Mouse (Mus musculus): ENCODE data around the gene 1700029J07Rik. TPM values are rescaled to one million over a fixed set of nuclear protein-coding genes. Genes with fewer than 3 reads are reported as not detected.

Gene 1700029J07Rik
- polyA plus RNA-seq (2014; fragmentation: Illumina TruSeq; extraction: RNeasy Lipid Tissue Mini Kit (QIAGEN cat#74804); ENCODE audit: low read depth, low replicate concordance): 1.6 TPM

DNA sequence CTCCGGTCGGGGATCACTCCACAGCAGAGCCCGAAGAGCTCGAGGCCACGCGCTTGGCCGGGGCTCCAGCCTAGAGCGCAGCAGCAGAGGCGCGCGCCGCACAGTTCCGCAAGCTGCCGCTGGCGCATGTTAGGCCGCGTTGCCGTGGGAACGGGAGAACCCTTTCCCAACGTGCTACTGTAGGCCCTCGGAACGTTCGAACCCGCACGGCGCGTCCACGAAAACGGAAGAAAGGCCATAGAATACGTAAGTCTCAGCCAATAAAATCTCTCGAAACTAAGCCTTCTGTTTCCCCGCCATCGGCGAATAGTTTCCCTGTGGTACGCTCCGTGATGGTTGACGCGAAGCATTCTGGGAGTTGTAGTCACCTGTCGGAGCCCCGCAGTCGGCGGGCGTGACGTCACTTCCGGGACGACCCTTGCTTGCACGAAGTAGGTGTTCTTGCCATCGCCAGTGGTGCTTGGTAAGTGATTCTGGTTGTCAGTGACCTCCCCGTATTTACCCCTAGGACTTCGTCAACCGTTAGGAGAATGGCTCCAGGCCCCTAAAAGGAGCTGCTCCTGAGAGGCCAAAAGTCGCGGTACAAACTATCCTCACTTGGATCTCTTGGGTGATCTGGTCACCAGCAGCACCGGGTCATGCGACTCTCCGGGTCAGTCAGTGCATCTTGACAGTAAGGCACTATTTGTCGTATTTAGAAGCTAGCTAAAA is at the start of gene 1700029J07Rik, which contains the start of gene Ufsp2:
1700029J07Rik (minus strand) TSS at position 127 of the 711 bp plus-strand sequence.
Ufsp2 (plus strand) TSS at position 403 of the 711 bp plus-strand sequence.

DNA sequence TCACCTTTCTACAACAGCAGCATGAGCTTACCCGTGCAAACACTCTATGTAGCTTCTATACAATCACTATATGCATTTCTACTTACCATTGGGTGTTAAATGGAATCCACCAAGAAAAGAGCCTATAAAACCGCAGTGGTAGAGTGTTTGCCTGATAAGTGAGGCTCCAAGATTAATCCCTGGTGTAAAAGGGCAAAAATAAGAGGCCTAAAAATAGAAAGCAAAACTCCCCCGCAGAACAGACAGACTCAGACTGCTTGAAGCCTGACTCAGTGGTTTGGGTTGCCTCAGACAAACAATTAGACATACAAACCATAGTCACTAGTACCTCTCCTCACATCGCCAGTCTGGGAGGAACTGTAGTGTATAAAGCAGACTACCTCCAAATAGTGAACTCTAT is 30.5 kb upstream of the 1700029J07Rik start, which contains the start of gene Ankrd37:
Ankrd37 (minus strand) TSS at position 112 of the 400 bp plus-strand sequence.

DNA sequence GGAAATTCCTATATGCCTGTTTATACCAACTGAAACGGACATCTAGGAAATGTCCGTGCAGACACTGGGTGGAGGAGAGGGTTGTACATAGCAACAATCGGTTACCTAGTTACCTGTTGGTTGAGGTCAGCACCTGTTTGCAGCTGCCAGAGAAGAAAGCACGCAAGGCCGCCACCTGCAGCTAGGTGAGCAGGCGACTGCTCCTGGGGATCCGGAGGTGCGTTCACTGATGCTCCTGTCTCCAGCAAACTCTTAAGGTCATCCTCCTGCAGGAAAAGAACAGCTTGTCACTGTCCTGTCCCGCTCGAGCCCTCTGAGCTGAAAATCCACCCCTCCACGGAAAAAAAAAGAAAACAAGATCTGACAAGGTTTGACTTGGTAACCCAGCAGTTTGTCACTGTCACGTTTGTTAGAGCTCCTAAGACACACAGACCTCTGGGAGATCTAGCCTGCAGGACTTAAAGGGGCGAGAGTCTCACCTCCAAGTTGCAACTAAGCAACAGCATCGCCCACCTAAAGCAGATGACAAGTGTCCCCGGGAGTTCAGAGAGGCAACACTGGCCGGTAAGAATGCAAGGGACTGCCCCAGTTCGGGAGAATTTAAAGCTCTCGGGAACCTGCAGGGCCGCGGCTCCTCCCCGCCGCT is 24.2 kb upstream of the 1700029J07Rik start, which contains the start of gene Lrp2bp:
Lrp2bp (plus strand) TSS at position 166 of the 646 bp plus-strand sequence.

DNA sequence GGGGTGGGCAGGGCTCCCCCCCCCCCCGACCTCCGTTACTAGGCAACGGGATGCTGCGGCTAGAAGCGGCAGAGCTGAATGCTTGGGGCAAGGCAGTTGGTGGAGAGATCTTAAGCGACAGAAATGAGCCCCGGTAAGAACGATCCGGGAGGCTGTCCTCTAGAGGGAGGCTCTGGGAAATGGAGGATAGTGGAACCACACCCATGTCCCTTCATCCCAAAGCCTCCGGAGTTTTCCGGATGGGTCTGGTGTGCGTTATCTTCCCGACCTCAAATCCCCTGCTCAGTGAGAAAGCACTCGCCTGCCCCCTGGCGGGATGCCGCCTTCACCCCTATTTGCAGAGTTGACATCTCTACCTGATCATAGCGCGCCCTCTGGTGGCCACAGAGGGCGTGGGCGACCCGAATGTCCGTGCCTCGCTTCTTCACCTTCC is 40.5 kb downstream of the 1700029J07Rik start, which contains the start of gene Ccdc110:
Ccdc110 (plus strand) TSS at position 38 of the 433 bp plus-strand sequence.

Other genes with a start within 250 kb of the 1700029J07Rik start
- 0.56 TPM for gene Pdlim3, start 89.8 kb downstream of the 1700029J07Rik start, polyA plus RNA-seq (2014; fragmentation: Illumina TruSeq; extraction: RNeasy Lipid Tissue Mini Kit (QIAGEN cat#74804); ENCODE audit: low read depth, low replicate concordance)
- gene Ccdc110, start 40.6 kb downstream of the 1700029J07Rik start, polyA plus RNA-seq (2014; fragmentation: Illumina TruSeq; extraction: RNeasy Lipid Tissue Mini Kit (QIAGEN cat#74804); ENCODE audit: low read depth, low replicate concordance): not detected
- gene Ufsp2, start 276 bp upstream of the 1700029J07Rik start, polyA plus RNA-seq (2014; fragmentation: Illumina TruSeq; extraction: RNeasy Lipid Tissue Mini Kit (QIAGEN cat#74804); ENCODE audit: low read depth, low replicate concordance): 77.7 TPM
- 1.8 TPM for gene Lrp2bp, start 24.1 kb upstream of the 1700029J07Rik start, polyA plus RNA-seq (2014; fragmentation: Illumina TruSeq; extraction: RNeasy Lipid Tissue Mini Kit (QIAGEN cat#74804); ENCODE audit: low read depth, low replicate concordance)
- not detected for gene Ankrd37, start 30.5 kb upstream of the 1700029J07Rik start, polyA plus RNA-seq (2014; fragmentation: Illumina TruSeq; extraction: RNeasy Lipid Tissue Mini Kit (QIAGEN cat#74804); ENCODE audit: low read depth, low replicate concordance)
- 14.7 TPM for gene Cfap97, start 176.5 kb upstream of the 1700029J07Rik start, polyA plus RNA-seq (2014; fragmentation: Illumina TruSeq; extraction: RNeasy Lipid Tissue Mini Kit (QIAGEN cat#74804); ENCODE audit: low read depth, low replicate concordance)
- 9.1 TPM for gene Snx25, start 176.9 kb upstream of the 1700029J07Rik start, polyA plus RNA-seq (2014; fragmentation: Illumina TruSeq; extraction: RNeasy Lipid Tissue Mini Kit (QIAGEN cat#74804); ENCODE audit: low read depth, low replicate concordance)
- gene Slc25a4, start 236.0 kb upstream of the 1700029J07Rik start, polyA plus RNA-seq (2014; fragmentation: Illumina TruSeq; extraction: RNeasy Lipid Tissue Mini Kit (QIAGEN cat#74804); ENCODE audit: low read depth, low replicate concordance): 6.1 TPM

Data from liver, adult 10 weeks (tissue).